In the genomic region with DNA sequence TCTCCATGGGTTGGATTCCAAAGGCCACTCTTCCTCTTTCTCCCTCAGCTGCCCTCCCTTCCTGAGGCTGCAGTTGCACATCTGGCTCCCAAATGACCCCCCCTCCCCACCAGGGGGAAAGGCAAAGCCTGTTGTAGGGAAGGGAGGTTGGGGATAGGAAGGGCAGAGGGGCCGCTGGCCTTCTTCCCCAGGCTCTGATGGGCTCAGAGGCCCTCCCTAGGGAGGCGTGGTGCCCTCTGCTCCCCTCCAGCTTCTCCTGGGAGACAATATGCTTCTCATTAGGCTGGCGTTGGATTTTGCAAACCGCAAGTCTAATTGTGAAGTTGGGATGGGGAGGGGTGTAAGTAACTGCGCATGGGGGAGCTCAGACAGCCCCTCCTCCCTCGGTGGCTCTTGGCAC, we compare ENCODE assay signal across 19 mouse cellular contexts. TPM values are rescaled to one million over a fixed set of nuclear protein-coding genes. Genes with fewer than 3 reads are reported as not detected.
DNase-seq lines count a peak whose midpoint lies in the region; ATAC-seq and TF ChIP-seq lines count a peak whose summit lies in the region.
"Had no signal": no experiment of that assay in that cellular context is flagged by ENCODE, and none has a peak within 500 bp of the region (broad histone marks: within the 10 kb centered on the region; RNA-seq: fewer than 3 reads in every experiment).

No protein-coding gene starts in this region.

- TF ChIP-seq CTCF in forebrain, postnatal 0 days (IDR thresholded peaks at IDR 0.05; ENCODE audit: low read depth), result no peak

- no peak overlapping the region for H3K4me2 ChIP-seq in forebrain, embryonic 11.5 days (ENCODE audit: low read depth, low read length, severe bottlenecking)
- no peak overlapping the region for H3K4me2 ChIP-seq in forebrain, postnatal 0 days (ENCODE audit: low read depth)
- H3K4me2 ChIP-seq in midbrain, embryonic 11.5 days, result no peak overlapping the region
- no peak overlapping the region for H3K4me2 ChIP-seq in midbrain, embryonic 16.5 days (ENCODE audit: low read length)
- H3K4me2 ChIP-seq in embryonic facial prominence, embryonic 14.5 days (ENCODE audit: low read depth, low read length), result peak overlapping the region; percentile 14; the same call in 1 of the 2 replicates
- H3K4me2 ChIP-seq: forebrain, embryonic 13.5 days; kidney, embryonic 15.5 days; neural tube, embryonic 12.5 days had no signal

- no peak for DNase-seq in forebrain, embryonic 11.5 days (ENCODE audit: low spot score)
- no peak for DNase-seq in forebrain, postnatal 0 days
- DNase-seq in midbrain, embryonic 11.5 days (ENCODE audit: low spot score, missing footprints), result peak; percentile 88
- DNase-seq in embryonic facial prominence, embryonic 14.5 days (ENCODE audit: low spot score), result peak; percentile 72
- DNase-seq in thymus, postnatal 36 days, result no peak
- no peak for DNase-seq in layer of hippocampus, adult 18-20 months (ENCODE audit: low spot score in 2 of 2)
- DNase-seq: cerebellum, adult 18-20 months; cerebellum, postnatal 25 days; liver, postnatal 0 days; lung, postnatal 10 days had no signal

- H3K9ac ChIP-seq in forebrain, embryonic 11.5 days (ENCODE audit: low read length), result no peak overlapping the region; the same call in 1 of the 2 replicates
- no peak overlapping the region for H3K9ac ChIP-seq in forebrain, postnatal 0 days
- H3K9ac ChIP-seq in midbrain, embryonic 11.5 days (ENCODE audit: low read length), result no peak overlapping the region
- H3K9ac ChIP-seq in midbrain, embryonic 16.5 days (ENCODE audit: low read depth, low read length), result no peak overlapping the region
- H3K9ac ChIP-seq in embryonic facial prominence, embryonic 14.5 days (ENCODE audit: low read depth, low read length), result 0 out of 2 replicates have a peak overlapping the region, but pooled peaks have one; percentile 17
- H3K9ac ChIP-seq: forebrain, embryonic 13.5 days; kidney, embryonic 15.5 days; liver, postnatal 0 days; neural tube, embryonic 12.5 days had no signal

- ATAC-seq in forebrain, embryonic 11.5 days (replicated peaks; ENCODE audit: low FRiP score), result no peak
- ATAC-seq in forebrain, postnatal 0 days, result no peak
- no peak for ATAC-seq in midbrain, embryonic 11.5 days (ENCODE audit: low FRiP score)
- ATAC-seq in midbrain, embryonic 16.5 days, result no peak
- no peak; the same call in 1 of the 2 replicates for ATAC-seq in embryonic facial prominence, embryonic 14.5 days (ENCODE audit: low read depth)
- peak; percentile 23; the same call in 1 of the 2 replicates for ATAC-seq in megakaryocyte progenitor cell, adult 5-6 weeks (replicated peaks; ENCODE audit: poor library complexity)
- ATAC-seq: forebrain, embryonic 13.5 days; hindbrain, postnatal 0 days; intestine, postnatal 0 days; liver, postnatal 0 days had no signal

- no peaks in the 10 kb centered on the region for H3K9me3 ChIP-seq in forebrain, embryonic 11.5 days (ENCODE audit: control insufficient read depth, low read length)
- H3K9me3 ChIP-seq in forebrain, postnatal 0 days (ENCODE audit: low read length), result no peaks in the 10 kb centered on the region
- no peaks in the 10 kb centered on the region for H3K9me3 ChIP-seq in midbrain, embryonic 11.5 days (ENCODE audit: control insufficient read depth, low read length)
- H3K9me3 ChIP-seq in midbrain, embryonic 16.5 days (replicated peaks; ENCODE audit: control insufficient read depth, low read length, poor library complexity, severe bottlenecking), result no peaks in the 10 kb centered on the region
- no peaks in the 10 kb centered on the region for H3K9me3 ChIP-seq in embryonic facial prominence, embryonic 14.5 days (ENCODE audit: control insufficient read depth, low read length)
- H3K9me3 ChIP-seq: forebrain, embryonic 13.5 days; heart, embryonic 10.5 days; kidney, embryonic 15.5 days; neural tube, embryonic 12.5 days had no signal

- WGBS in forebrain, embryonic 11.5 days, result 47% methylated on average over 6 of the region's 6 CpGs
- 24% methylated on average over 6 of the region's 6 CpGs for WGBS in forebrain, postnatal 0 days
- WGBS in midbrain, embryonic 11.5 days, result 52% methylated on average over 6 of the region's 6 CpGs
- 60% methylated on average over 6 of the region's 6 CpGs for WGBS in midbrain, embryonic 16.5 days
- WGBS in embryonic facial prominence, embryonic 14.5 days, result 14% methylated on average over 6 of the region's 6 CpGs

- H3K4me3 ChIP-seq in forebrain, embryonic 11.5 days (ENCODE audit: low read depth, low read length), result no peak overlapping the region
- no peak overlapping the region for H3K4me3 ChIP-seq in forebrain, postnatal 0 days (ENCODE audit: low read depth, low read length)
- no peak overlapping the region for H3K4me3 ChIP-seq in midbrain, embryonic 11.5 days (ENCODE audit: low read depth, low read length)
- H3K4me3 ChIP-seq in midbrain, embryonic 16.5 days (ENCODE audit: low read depth, low read length), result no peak overlapping the region
- H3K4me3 ChIP-seq in embryonic facial prominence, embryonic 14.5 days (ENCODE audit: low read depth, low read length), result no peak overlapping the region
- H3K4me3 ChIP-seq: forebrain, embryonic 13.5 days; heart, embryonic 10.5 days; kidney, embryonic 15.5 days; neural tube, embryonic 12.5 days had no signal

- no peaks in the 10 kb centered on the region for H3K27me3 ChIP-seq in forebrain, embryonic 11.5 days (ENCODE audit: control insufficient read depth, insufficient read depth, low read length)
- H3K27me3 ChIP-seq in forebrain, postnatal 0 days (ENCODE audit: insufficient read depth, low read length), result no peaks in the 10 kb centered on the region
- H3K27me3 ChIP-seq in midbrain, embryonic 11.5 days (ENCODE audit: control insufficient read depth, insufficient read depth, low read length), result no peaks in the 10 kb centered on the region
- H3K27me3 ChIP-seq in midbrain, embryonic 16.5 days (ENCODE audit: control insufficient read depth, insufficient read depth, low read depth, low read length), result no peaks in the 10 kb centered on the region
- peaks cover 3% of the 10 kb centered on the region; the same call in 1 of the 2 replicates for H3K27me3 ChIP-seq in embryonic facial prominence, embryonic 14.5 days (replicated peaks; ENCODE audit: control insufficient read depth, insufficient read depth, low read length)
- H3K27me3 ChIP-seq: forebrain, embryonic 13.5 days; neural tube, embryonic 12.5 days had no signal

- H3K36me3 ChIP-seq in forebrain, embryonic 11.5 days (ENCODE audit: control insufficient read depth, insufficient read depth, low read length), result no peaks in the 10 kb centered on the region
- H3K36me3 ChIP-seq in forebrain, postnatal 0 days (ENCODE audit: insufficient read depth), result no peaks in the 10 kb centered on the region
- H3K36me3 ChIP-seq in midbrain, embryonic 11.5 days (ENCODE audit: control insufficient read depth, insufficient read depth, low read length), result no peaks in the 10 kb centered on the region
- H3K36me3 ChIP-seq in midbrain, embryonic 16.5 days (ENCODE audit: control insufficient read depth, insufficient read depth, low read length), result no peaks in the 10 kb centered on the region
- H3K36me3 ChIP-seq in embryonic facial prominence, embryonic 14.5 days (ENCODE audit: control insufficient read depth, insufficient read depth, low read length), result no peaks in the 10 kb centered on the region
- H3K36me3 ChIP-seq: heart, embryonic 10.5 days; kidney, embryonic 15.5 days; neural tube, embryonic 12.5 days had no signal

- peaks cover 18% of the 10 kb centered on the region for H3K4me1 ChIP-seq in forebrain, embryonic 11.5 days (replicated peaks; ENCODE audit: control insufficient read depth, insufficient read depth, low read length)
- H3K4me1 ChIP-seq in forebrain, postnatal 0 days (ENCODE audit: insufficient read depth), result peaks cover 5% of the 10 kb centered on the region; the same call in 1 of the 2 replicates
- peaks cover 15% of the 10 kb centered on the region for H3K4me1 ChIP-seq in midbrain, embryonic 11.5 days (ENCODE audit: control insufficient read depth, insufficient read depth, low read length)
- H3K4me1 ChIP-seq in midbrain, embryonic 16.5 days (ENCODE audit: control insufficient read depth, insufficient read depth, low read length), result peaks cover 15% of the 10 kb centered on the region
- peaks cover 43% of the 10 kb centered on the region for H3K4me1 ChIP-seq in embryonic facial prominence, embryonic 14.5 days (ENCODE audit: control insufficient read depth, insufficient read depth, low read length)

- peak overlapping the region; percentile 53 for H3K27ac ChIP-seq in forebrain, embryonic 11.5 days (ENCODE audit: low read depth, low read length)
- H3K27ac ChIP-seq in forebrain, postnatal 0 days (ENCODE audit: low read depth, low read length), result no peak overlapping the region
- H3K27ac ChIP-seq in midbrain, embryonic 11.5 days (ENCODE audit: low read depth, low read length), result no peak overlapping the region
- H3K27ac ChIP-seq in midbrain, embryonic 16.5 days (ENCODE audit: low read length), result no peak overlapping the region
- peak overlapping the region; percentile 35 for H3K27ac ChIP-seq in embryonic facial prominence, embryonic 14.5 days (replicated peaks; ENCODE audit: low read depth, low read length)
- H3K27ac ChIP-seq: forebrain, embryonic 13.5 days; heart, embryonic 10.5 days; hindbrain, postnatal 0 days; kidney, embryonic 15.5 days; neural tube, embryonic 12.5 days had no signal

RNA-seq across cellular contexts. Expression of gene Rspo1, which starts 17.5 kb away (rescaled TPM):
- 56.2 and 64.8 TPM in 2 replicates for polyA plus RNA-seq in forebrain, embryonic 11.5 days (2014; fragmentation: Nextera tagmentation; extraction: Ambion mirVana)
- 0.77 and 2.4 TPM in 2 replicates for total RNA-seq in forebrain, postnatal 0 days (2014; rRNA removed)
- 0.87 and 1.9 TPM in 2 replicates for polyA plus RNA-seq in forebrain, postnatal 0 days (2015; fragmentation: Nextera tagmentation; extraction: Ambion mirVana)
- 9.0 and 11.9 TPM in 2 replicates for polyA plus RNA-seq in midbrain, embryonic 11.5 days (2014; fragmentation: Nextera tagmentation; extraction: Ambion mirVana)
- polyA plus RNA-seq in midbrain, embryonic 16.5 days (2015; fragmentation: Nextera tagmentation; extraction: Ambion mirVana), result 1.7 and 2.2 TPM in 2 replicates
- 10.0 and 10.6 TPM in 2 replicates for polyA plus RNA-seq in embryonic facial prominence, embryonic 14.5 days (2014; fragmentation: Nextera tagmentation; extraction: Ambion mirVana)
- total RNA-seq in megakaryocyte progenitor cell, adult 5-6 weeks (2015), result 0.89 and 2.6 TPM in 2 replicates
- total RNA-seq in megakaryocyte progenitor cell, adult 5-6 weeks (2017), result 0.41 and 0.71 TPM in 2 replicates
- total RNA-seq in layer of hippocampus, adult 18-20 months (2021), result 1 to 10 TPM; 8.2 to 8.3 TPM
- total RNA-seq: MEL had no signal

RNA-seq across cellular contexts. Expression of gene Cdca8, which starts 29.6 kb away (rescaled TPM):
- 284 and 293 TPM in 2 replicates for polyA plus RNA-seq in forebrain, embryonic 11.5 days (2014; fragmentation: Nextera tagmentation; extraction: Ambion mirVana)
- 7.3 and 10.1 TPM in 2 replicates for total RNA-seq in forebrain, postnatal 0 days (2014; rRNA removed)
- polyA plus RNA-seq in forebrain, postnatal 0 days (2015; fragmentation: Nextera tagmentation; extraction: Ambion mirVana), result 16.8 and 21.2 TPM in 2 replicates
- polyA plus RNA-seq in midbrain, embryonic 11.5 days (2014; fragmentation: Nextera tagmentation; extraction: Ambion mirVana), result 244 and 248 TPM in 2 replicates
- polyA plus RNA-seq in midbrain, embryonic 16.5 days (2015; fragmentation: Nextera tagmentation; extraction: Ambion mirVana), result 19.7 and 26.1 TPM in 2 replicates
- polyA plus RNA-seq in embryonic facial prominence, embryonic 14.5 days (2014; fragmentation: Nextera tagmentation; extraction: Ambion mirVana), result 70.3 and 90.3 TPM in 2 replicates
- 115 and 125 TPM in 2 replicates for total RNA-seq in megakaryocyte progenitor cell, adult 5-6 weeks (2015)
- total RNA-seq in megakaryocyte progenitor cell, adult 5-6 weeks (2017), result 121 and 137 TPM in 2 replicates
- 1 to 10 TPM; 1.3 to 1.8 TPM for total RNA-seq in layer of hippocampus, adult 18-20 months (2021)

RNA-seq across cellular contexts. Expression of gene 9930104L06Rik, which starts 31.9 kb away (rescaled TPM):
- 5.9 and 6.1 TPM in 2 replicates for polyA plus RNA-seq in forebrain, embryonic 11.5 days (2014; fragmentation: Nextera tagmentation; extraction: Ambion mirVana)
- total RNA-seq in forebrain, postnatal 0 days (2014; rRNA removed), result 12.4 and 36.1 TPM in 2 replicates
- 6.0 and 8.7 TPM in 2 replicates for polyA plus RNA-seq in forebrain, postnatal 0 days (2015; fragmentation: Nextera tagmentation; extraction: Ambion mirVana)
- polyA plus RNA-seq in midbrain, embryonic 11.5 days (2014; fragmentation: Nextera tagmentation; extraction: Ambion mirVana), result 3.8 and 4.3 TPM in 2 replicates
- 16.1 and 17.0 TPM in 2 replicates for polyA plus RNA-seq in midbrain, embryonic 16.5 days (2015; fragmentation: Nextera tagmentation; extraction: Ambion mirVana)
- 2.8 and 4.2 TPM in 2 replicates for polyA plus RNA-seq in embryonic facial prominence, embryonic 14.5 days (2014; fragmentation: Nextera tagmentation; extraction: Ambion mirVana)
- total RNA-seq in megakaryocyte progenitor cell, adult 5-6 weeks (2015), result 4.4 and 6.5 TPM in 2 replicates
- 7.9 and 9.1 TPM in 2 replicates for total RNA-seq in megakaryocyte progenitor cell, adult 5-6 weeks (2017)
- total RNA-seq in layer of hippocampus, adult 18-20 months (2021), result 10 to 100 TPM; 21.1 to 24.9 TPM

RNA-seq across cellular contexts. Expression of gene Gnl2, which starts 47.7 kb away (rescaled TPM):
- polyA plus RNA-seq in forebrain, embryonic 11.5 days (2014; fragmentation: Nextera tagmentation; extraction: Ambion mirVana), result 95.5 and 98.5 TPM in 2 replicates
- 63.7 and 68.5 TPM in 2 replicates for total RNA-seq in forebrain, postnatal 0 days (2014; rRNA removed)
- polyA plus RNA-seq in forebrain, postnatal 0 days (2015; fragmentation: Nextera tagmentation; extraction: Ambion mirVana), result 82.3 and 84.0 TPM in 2 replicates
- 88.7 and 101 TPM in 2 replicates for polyA plus RNA-seq in midbrain, embryonic 11.5 days (2014; fragmentation: Nextera tagmentation; extraction: Ambion mirVana)
- polyA plus RNA-seq in midbrain, embryonic 16.5 days (2015; fragmentation: Nextera tagmentation; extraction: Ambion mirVana), result 95.9 and 104 TPM in 2 replicates
- polyA plus RNA-seq in embryonic facial prominence, embryonic 14.5 days (2014; fragmentation: Nextera tagmentation; extraction: Ambion mirVana), result 72.5 and 81.2 TPM in 2 replicates
- total RNA-seq in megakaryocyte progenitor cell, adult 5-6 weeks (2015), result 87.0 and 101 TPM in 2 replicates
- 133 and 205 TPM in 2 replicates for total RNA-seq in megakaryocyte progenitor cell, adult 5-6 weeks (2017)
- 10 to 100 TPM; 54.8 to 62.3 TPM for total RNA-seq in layer of hippocampus, adult 18-20 months (2021)

Comparison
In these comparisons a context has a peak if more than half of its experiments do, and no peak if none do; other contexts are left out.
1. H3K27ac ChIP-seq: peak in forebrain, embryonic 11.5 days (single experiment) and embryonic facial prominence, embryonic 14.5 days (single experiment); none in forebrain, postnatal 0 days (single experiment), midbrain, embryonic 11.5 days (single experiment) and midbrain, embryonic 16.5 days (single experiment).
2. DNase-seq: peak in midbrain, embryonic 11.5 days (single experiment) and embryonic facial prominence, embryonic 14.5 days (single experiment); none in forebrain, embryonic 11.5 days (single experiment), forebrain, postnatal 0 days (single experiment), thymus, postnatal 36 days (0 of 2) and layer of hippocampus, adult 18-20 months (0 of 2).